Mouse (Mus musculus) neutrophil, adult 5-6 weeks (primary cell): ENCODE data around the gene Dbh. TPM values are rescaled to one million over a fixed set of nuclear protein-coding genes. Genes with fewer than 3 reads are reported as not detected.
A peak's percentile ranks its signal among the peaks of the same experiment; 100 is the strongest.

Experiments used
- ATAC-seq: fragments of 151-379, 151-347 bp; 2 replicates; pipeline ENCODE4 v1.8.0; 2017; ENCODE audit warnings: mild to moderate bottlenecking, moderate TSS enrichment; ENCODE audit not compliant: insufficient number of reproducible peaks, poor library complexity, low FRiP score, severe bottlenecking; ENCODE audit errors: extremely low read depth
- total RNA-seq: library from RNA; stranded (forward); fragments of 200-1000 nt; gene quantifications from 2 replicates; pipeline ENCODE4 v1.2.3, GENCODE M21; 2017

Dbh gene
- total RNA-seq, 1 experiment from 2014 or later: not detected

- ATAC-seq: no peak
Observed at GRCm38 (mm10) chr2:27156596-27156995, 8.4 kb upstream of the Dbh start.

GRCm38 (mm10) chr2:27161526-27161925 lies 3.5 kb upstream of the Dbh start:
- ATAC-seq: no peak

- no peak for ATAC-seq
Observed at GRCm38 (mm10) chr2:27162656-27163055, 2.4 kb upstream of the Dbh start.

- no peak for ATAC-seq
Observed at GRCm38 (mm10) chr2:27163851-27164250, 1.2 kb upstream of the Dbh start.

DNA sequence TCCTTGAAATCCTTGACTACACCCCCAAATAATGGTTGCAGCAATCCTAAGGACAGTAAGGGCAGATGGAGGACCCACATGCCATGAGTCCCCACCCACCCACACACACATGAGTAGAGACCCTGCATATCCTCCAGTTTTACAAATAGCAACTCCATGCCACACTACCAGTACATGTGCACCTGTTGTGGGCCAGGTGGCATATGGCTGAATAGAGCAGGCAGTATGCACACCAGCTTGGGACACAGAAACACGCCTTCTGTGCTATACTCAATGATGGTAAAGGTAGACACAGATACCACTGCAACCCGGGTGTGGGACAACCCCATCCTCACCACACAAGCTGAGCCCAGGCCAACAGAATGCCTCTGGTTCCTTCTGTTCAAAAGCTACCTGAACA lies 1.0 kb downstream of the Dbh start:
- no peak for ATAC-seq

- ATAC-seq: no peak
Observed at GRCm38 (mm10) chr2:27166999-27167398, 2.0 kb downstream of the Dbh start.

DNA sequence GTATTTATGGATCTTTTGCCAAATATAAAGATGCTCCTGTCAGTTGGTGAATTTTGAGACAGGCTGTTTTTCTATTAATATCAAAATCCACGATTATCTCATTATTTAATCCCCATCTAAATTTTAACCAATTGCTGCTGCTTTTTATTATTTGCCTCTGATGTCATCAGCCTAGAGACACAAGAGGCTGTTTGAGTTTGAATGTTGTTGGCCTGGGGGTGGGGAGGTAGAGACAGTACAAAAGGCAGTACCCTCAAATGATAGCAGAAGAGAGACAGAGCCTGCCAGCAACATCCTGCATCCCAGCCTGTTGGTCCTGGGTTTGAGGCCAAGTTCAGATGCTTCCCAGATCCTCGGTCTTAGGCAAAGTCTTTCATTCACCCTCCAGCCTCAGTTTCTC lies 9.2 kb downstream of the Dbh start:
- ATAC-seq: no peak

DNA sequence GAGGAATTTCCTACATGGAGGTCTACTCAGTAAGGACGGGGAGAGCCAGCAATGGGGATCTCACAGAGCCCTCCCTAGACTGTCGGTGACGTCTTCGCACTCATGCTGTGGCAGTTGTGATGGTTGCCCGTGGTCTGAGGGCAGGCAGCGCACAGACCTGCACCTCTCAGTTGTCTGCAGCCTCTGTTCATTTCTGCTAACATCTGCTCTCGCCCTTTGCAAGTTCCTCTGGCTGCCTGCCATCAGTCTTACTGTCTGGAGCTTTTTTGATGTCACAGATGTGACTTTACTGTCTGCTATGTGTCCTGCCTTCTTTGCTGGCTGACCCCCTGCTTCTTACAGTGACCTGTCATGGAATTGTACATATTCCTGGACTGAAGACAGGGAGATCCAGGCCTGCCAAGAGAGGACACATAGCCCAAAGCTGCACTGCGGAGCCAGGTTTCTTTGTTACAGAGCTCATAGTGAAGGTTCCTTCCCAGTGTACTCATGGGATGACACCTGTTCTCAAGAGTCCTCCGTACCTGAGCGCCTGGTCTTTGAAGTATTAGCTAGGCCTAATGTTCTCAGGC lies 10.7 kb downstream of the Dbh start:
- no peak for ATAC-seq

DNA sequence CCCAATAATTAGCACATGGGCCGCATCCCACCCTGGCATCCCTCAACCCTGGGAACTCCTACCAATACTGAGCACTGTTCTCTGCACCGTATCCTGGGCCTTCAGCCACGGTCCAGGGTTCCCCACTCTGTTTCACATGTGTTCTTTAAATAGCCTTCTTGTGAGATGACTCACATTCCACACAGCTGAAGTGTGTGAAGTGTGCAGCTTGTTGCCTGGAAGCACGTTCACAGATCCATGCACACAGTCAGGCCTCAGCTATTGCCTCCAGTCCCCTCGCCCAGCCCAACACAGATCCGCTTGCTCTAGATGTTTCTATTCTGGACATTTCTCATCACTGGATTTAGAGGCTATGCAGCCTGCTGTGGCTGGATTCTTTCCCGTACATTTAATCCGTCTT lies 14.1 kb downstream of the Dbh start:
- no peak for ATAC-seq

DNA sequence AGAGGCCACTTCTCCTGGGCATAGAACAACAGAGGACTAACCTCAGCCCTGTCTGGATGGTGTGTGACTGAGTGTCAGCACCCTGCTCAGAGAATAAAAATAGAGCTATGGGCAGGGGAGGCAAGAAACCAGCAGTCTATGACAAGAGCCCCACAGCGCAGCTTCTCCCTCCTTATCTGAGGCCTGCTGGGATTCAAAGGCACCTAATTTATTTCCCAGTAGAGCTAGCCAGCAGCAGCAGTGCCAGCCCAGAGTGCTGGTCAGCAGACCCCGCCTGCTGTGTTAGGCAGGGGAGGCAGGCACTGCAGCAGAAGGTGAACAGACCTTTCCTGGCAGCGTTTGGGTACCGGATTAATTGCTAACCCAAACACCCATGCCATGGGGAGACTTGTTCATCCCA lies 16.9 kb downstream of the Dbh start:
- ATAC-seq: no peak

- no peak for ATAC-seq
Observed at GRCm38 (mm10) chr2:27183734-27184133, 18.7 kb downstream of the Dbh start.

DNA sequence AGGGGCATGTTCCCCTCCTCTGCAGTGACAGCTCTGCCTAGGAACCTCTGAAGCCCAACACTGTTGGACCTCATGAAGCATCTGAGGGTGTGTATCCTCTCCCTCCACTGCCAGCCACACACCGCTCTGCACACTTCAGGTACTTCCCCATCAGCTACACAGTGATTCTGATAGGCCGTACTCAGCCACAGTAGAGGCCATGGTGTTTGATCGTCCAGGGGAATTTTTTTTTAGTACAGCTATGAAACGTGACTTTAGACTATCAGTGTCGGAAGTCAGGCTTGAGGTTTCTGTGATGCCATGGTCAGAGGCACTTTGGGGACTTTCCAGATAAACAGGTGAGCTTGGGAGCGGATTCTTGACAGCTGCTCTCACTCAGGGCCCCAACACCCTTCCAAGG lies 22.5 kb downstream of the Dbh start:
- peak; percentile 42; the same call in 1 of the 2 replicates for ATAC-seq

- no peak for ATAC-seq
Observed at GRCm38 (mm10) chr2:27189994-27190393, 25.0 kb downstream of the Dbh start.

GRCm38 (mm10) chr2:27198551-27199246 lies 33.7 kb downstream of the Dbh start:
- ATAC-seq: no peak

DNA sequence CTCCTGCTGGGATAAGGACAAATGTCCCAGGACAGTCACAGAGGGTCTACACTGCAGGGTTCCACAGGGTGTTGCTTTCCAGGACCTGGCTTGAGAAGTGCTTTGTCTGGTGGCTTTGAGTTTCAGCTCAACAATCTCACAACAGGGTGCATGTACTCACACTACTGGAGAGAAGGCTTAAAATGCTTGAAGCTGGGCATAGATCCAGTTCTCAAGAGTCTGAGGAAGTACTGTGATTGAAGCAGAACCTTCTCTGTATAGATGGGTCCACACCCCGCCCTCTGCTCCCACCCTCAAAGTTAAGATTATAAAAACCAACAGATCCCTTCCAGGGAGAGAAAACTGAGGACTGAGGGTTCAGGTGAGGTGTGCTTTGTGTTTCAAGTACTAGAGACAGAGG lies 35.6 kb downstream of the Dbh start:
- no peak for ATAC-seq

DNA sequence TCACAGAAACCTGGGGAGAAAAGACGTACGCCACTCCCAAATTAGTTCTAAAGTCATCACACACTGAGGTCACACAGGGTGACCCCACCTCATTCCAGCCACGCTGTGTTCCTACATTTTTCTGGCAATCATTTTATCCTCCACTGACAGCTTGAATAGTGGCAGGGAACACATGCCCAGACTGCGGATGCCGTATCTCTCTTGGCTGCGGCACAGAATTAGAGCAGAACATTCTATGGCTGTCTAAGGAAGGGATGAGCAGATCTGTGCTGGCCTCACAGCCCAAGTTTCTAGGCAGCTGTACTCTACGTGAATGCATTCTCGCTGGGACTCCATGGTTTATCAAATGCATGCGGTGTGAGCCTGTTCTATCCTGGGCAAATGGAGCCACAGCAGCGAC lies 40.6 kb downstream of the Dbh start:
- no peak for ATAC-seq

GRCm38 (mm10) chr2:27206128-27206797 lies 41.2 kb downstream of the Dbh start:
- no peak for ATAC-seq

DNA sequence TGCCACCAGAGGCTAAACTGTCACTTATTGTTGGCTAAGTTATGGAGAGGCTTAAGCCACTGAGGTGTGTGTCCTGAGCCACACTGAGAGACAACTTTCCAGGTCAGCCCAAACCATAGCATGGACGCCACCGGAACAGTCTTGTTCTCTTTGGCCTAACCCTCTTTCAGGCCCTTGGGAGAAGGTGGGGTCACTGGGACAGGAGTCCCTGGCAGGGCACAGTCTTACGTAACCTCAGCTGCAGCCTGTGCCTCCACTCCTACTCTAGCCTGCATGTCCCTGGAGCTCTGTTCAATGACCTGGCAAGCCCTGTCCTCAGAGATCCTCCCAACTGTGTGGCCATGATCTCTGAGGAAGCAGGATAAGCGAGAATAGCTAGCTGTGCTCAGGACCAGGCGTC lies 42.1 kb downstream of the Dbh start:
- no peak for ATAC-seq

GRCm38 (mm10) chr2:27209370-27209769 lies 44.3 kb downstream of the Dbh start:
- ATAC-seq: no peak

GRCm38 (mm10) chr2:27209816-27210215 lies 44.8 kb downstream of the Dbh start:
- no peak for ATAC-seq
